Mouse (Mus musculus): ENCODE results near the gene Errfi1.

GRCm38 (mm10) chr4:150879631-150880030 lies 25.9 kb downstream of the Errfi1 start:
- TF ChIP-seq CTCF (IDR thresholded peaks at IDR 0.05; ENCODE audit: borderline replicate concordance, control insufficient read depth, extremely low read depth, insufficient read depth, low read length, poor library complexity) (no peak), POLR2A (IDR thresholded peaks at IDR 0.05; ENCODE audit: control insufficient read depth, extremely low read depth, insufficient read depth, low read length, poor library complexity) (no peak)
